ENCODE assay signal across 23 mouse cellular contexts in the genomic region with DNA sequence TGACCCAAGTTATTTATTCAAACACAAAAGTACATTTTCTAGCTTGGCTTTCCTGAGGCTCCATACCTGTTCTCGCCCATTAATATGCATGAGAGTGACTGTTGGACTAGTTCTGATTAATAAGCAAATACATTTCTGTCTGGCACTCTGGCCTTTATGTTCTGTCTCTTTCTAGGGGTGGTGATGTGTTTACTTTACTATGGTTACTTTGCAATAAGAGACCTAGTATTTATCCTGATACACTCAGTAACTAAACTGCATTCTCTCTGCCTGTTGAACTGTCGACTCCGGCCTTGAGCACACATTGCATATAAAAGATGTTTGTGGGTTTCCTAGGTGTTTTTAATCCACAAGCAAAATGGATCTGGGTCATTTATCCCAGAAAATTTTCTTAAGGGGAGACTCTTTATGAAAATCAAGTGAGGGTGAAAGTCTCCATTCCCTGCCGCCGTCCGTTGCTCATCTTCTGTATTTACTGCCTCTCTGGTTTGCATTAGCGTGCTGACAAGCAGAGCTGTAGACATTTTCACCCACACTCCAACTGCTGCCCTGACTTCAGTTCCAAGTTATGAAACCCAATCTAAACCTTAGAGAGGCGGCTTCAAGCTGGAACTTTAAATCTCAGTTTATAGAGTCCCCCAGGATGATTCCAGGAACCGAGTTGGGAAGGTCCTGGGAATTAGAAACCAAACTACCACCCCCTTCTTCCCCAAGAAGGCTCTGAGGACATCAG.
DNase-seq lines count a peak whose midpoint lies in the region; ATAC-seq and TF ChIP-seq lines count a peak whose summit lies in the region.
"Had no signal": no experiment of that assay in that cellular context is flagged by ENCODE, and none has a peak within 500 bp of the region (broad histone marks: within the 10 kb centered on the region; RNA-seq: fewer than 3 reads in every experiment).

No protein-coding gene starts in this region.

- H3K4me1 ChIP-seq in brown adipose tissue, adult 24 weeks (ENCODE audit: control insufficient read depth, insufficient read depth, insufficient read length, low read length) = no peaks in the 10 kb centered on the region; the same call in 1 of the 2 replicates
- H3K4me1 ChIP-seq in stomach, embryonic 15.5 days = 0 out of 2 replicates have a peak, but pooled peaks cover 3% of the 10 kb centered on the region
- H3K4me1 ChIP-seq: embryonic facial prominence, embryonic 12.5 days; megakaryocyte, embryonic 14.5 days; midbrain, embryonic 15.5 days had no signal

- H3K9me3 ChIP-seq in stomach, embryonic 15.5 days = no peaks in the 10 kb centered on the region
- H3K9me3 ChIP-seq: embryonic facial prominence, embryonic 12.5 days; hindbrain, embryonic 10.5 days; midbrain, embryonic 15.5 days had no signal

- peak overlapping the region; percentile 76 for H3K27ac ChIP-seq in layer of hippocampus, adult 2 months
- peak overlapping the region; percentile 72 for H3K27ac ChIP-seq in brown adipose tissue, adult 24 weeks (replicated peaks; ENCODE audit: low read depth, low read length)
- peak overlapping the region; percentile 8; the same call in 1 of the 2 replicates for H3K27ac ChIP-seq in stomach, embryonic 15.5 days
- H3K27ac ChIP-seq: embryonic facial prominence, embryonic 12.5 days; hindbrain, embryonic 10.5 days; liver, embryonic 14.5 days; midbrain, embryonic 15.5 days had no signal

- H3K9ac ChIP-seq in stomach, embryonic 15.5 days = no peak overlapping the region
- H3K9ac ChIP-seq: embryonic facial prominence, embryonic 12.5 days; liver, embryonic 14.5 days; midbrain, embryonic 15.5 days had no signal

- DNase-seq in frontal cortex, postnatal 25 days (ENCODE audit: low spot score in 2 of 2) = no peak
- DNase-seq in layer of hippocampus, adult 2 months (ENCODE audit: low spot score in 2 of 2) = peak; percentile 39 to 49
- no peak for DNase-seq in layer of hippocampus, adult 9-10 months (ENCODE audit: low spot score)
- DNase-seq in cerebellum, postnatal 14 days = no peak
- DNase-seq: cerebellum, adult 11 months; cerebellum, postnatal 36 days; gastrocnemius, postnatal 14 days; kidney, adult 18-20 months; kidney, postnatal 4 days; left cerebral cortex, postnatal 4 days; lung, postnatal 10 days; retina, postnatal 1 day; spleen, adult 18-20 months; thymus, postnatal 14 days had no signal

- no peak overlapping the region for H3K4me3 ChIP-seq in layer of hippocampus, adult 2 months
- no peak overlapping the region for H3K4me3 ChIP-seq in brown adipose tissue, adult 24 weeks (ENCODE audit: insufficient read depth, low read depth, low read length)
- H3K4me3 ChIP-seq in stomach, embryonic 15.5 days (replicated peaks) = no peak overlapping the region
- H3K4me3 ChIP-seq: embryonic facial prominence, embryonic 12.5 days; hindbrain, embryonic 10.5 days; megakaryocyte, embryonic 14.5 days; midbrain, embryonic 15.5 days had no signal

- no peak for TF ChIP-seq CTCF in layer of hippocampus, adult 2 months (conservative IDR thresholded peaks at IDR 0.05)

- WGBS in stomach, embryonic 15.5 days = 55% methylated on average over 9 of the region's 9 CpGs

- H3K4me2 ChIP-seq in stomach, embryonic 15.5 days = no peak overlapping the region
- H3K4me2 ChIP-seq: embryonic facial prominence, embryonic 12.5 days; midbrain, embryonic 15.5 days had no signal

- ATAC-seq in frontal cortex, adult (ENCODE audit: low TSS enrichment) = peak; percentile 99
- ATAC-seq in stomach, embryonic 15.5 days (ENCODE audit: insufficient read depth, low FRiP score, low read depth) = no peak
- no peak for ATAC-seq in cerebellum, adult (ENCODE audit: insufficient number of reproducible peaks, low FRiP score, low TSS enrichment)
- ATAC-seq: midbrain, embryonic 15.5 days had no signal

- H3K36me3 ChIP-seq in stomach, embryonic 15.5 days = no peaks in the 10 kb centered on the region
- H3K36me3 ChIP-seq: embryonic facial prominence, embryonic 12.5 days; hindbrain, embryonic 10.5 days; midbrain, embryonic 15.5 days had no signal

- H3K27me3 ChIP-seq in stomach, embryonic 15.5 days (replicated peaks) = no peaks in the 10 kb centered on the region
- H3K27me3 ChIP-seq: embryonic facial prominence, embryonic 12.5 days; megakaryocyte, embryonic 14.5 days; midbrain, embryonic 15.5 days had no signal

Comparison
In these comparisons a context has a peak if more than half of its experiments do, and no peak if none do; other contexts are left out.
1. DNase-seq: peak in layer of hippocampus, adult 2 months (2 of 2); none in frontal cortex, postnatal 25 days (0 of 2), layer of hippocampus, adult 9-10 months (single experiment) and cerebellum, postnatal 14 days (0 of 2).
2. H3K27ac ChIP-seq: peak in every context shown above with its lines; median percentile 76 in layer of hippocampus, adult 2 months; 72 in brown adipose tissue, adult 24 weeks; 8 in stomach, embryonic 15.5 days.